Comparison of ENCODE assay signal across 8 mouse cellular contexts in the genomic region with DNA sequence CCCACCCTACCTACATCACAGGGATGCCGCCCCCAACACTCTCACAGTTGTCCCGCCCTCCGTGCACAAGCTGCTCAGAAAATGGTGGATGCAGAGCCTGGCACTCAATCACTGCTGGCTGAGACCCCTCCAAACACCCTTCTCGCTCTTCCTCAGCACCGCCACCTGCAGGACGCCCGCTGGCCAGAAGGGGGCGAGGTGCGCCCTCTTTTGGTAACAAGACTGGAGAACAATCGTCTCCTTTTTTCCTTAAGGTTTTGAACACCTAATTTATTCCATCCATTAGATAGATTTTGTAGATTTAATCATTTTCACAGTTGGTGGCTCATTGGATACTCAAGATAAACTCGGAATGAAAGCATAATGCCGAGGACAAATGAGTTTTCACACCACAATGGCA. TPM values are rescaled to one million over a fixed set of nuclear protein-coding genes. Genes with fewer than 3 reads are reported as not detected.
A peak's percentile ranks its signal among the peaks of the same experiment; 100 is the strongest.
DNase-seq lines count a peak whose midpoint lies in the region; ATAC-seq and TF ChIP-seq lines count a peak whose summit lies in the region.

No protein-coding gene starts in this region.

- ATAC-seq in forebrain, embryonic 16.5 days = peak; percentile 24
- ATAC-seq in inflammation-experienced regulatory T-cells, adult 6 months = peak; percentile 38
- ATAC-seq in limb, embryonic 11.5 days (ENCODE audit: insufficient number of reproducible peaks, low FRiP score, low TSS enrichment, low read depth) = no peak
- ATAC-seq in midbrain, postnatal 0 days (ENCODE audit: low FRiP score) = no peak

- H3K9me3 ChIP-seq in forebrain, embryonic 16.5 days (ENCODE audit: control insufficient read depth, low read length) = no peaks in the 10 kb centered on the region
- no peaks in the 10 kb centered on the region for H3K9me3 ChIP-seq in limb, embryonic 11.5 days (ENCODE audit: control insufficient read depth, low read length)
- H3K9me3 ChIP-seq in midbrain, postnatal 0 days (ENCODE audit: low read length) = no peaks in the 10 kb centered on the region

- DNase-seq in heart, adult 18-20 months = peak; percentile 62 to 89
- DNase-seq in heart, adult 11 months = no peak
- DNase-seq in cerebellum, adult 18-20 months = peak; percentile 78 to 86
- peak; percentile 94 for DNase-seq in limb, embryonic 11.5 days (ENCODE audit: low spot score)
- peak; percentile 85 for DNase-seq in midbrain, postnatal 0 days (ENCODE audit: low spot score)
- peak; percentile 78 for DNase-seq in splenic B cell, adult 2 months (ENCODE audit: low read depth, low spot score)

- H3K27me3 ChIP-seq in forebrain, embryonic 16.5 days (replicated peaks; ENCODE audit: control insufficient read depth, insufficient read depth, low read length) = peaks cover 22% of the 10 kb centered on the region
- no peaks in the 10 kb centered on the region for H3K27me3 ChIP-seq in limb, embryonic 11.5 days (ENCODE audit: control insufficient read depth, insufficient read depth, low read length)
- no peaks in the 10 kb centered on the region for H3K27me3 ChIP-seq in midbrain, postnatal 0 days (ENCODE audit: insufficient read depth, low read length)
- H3K27me3 ChIP-seq in splenic B cell, adult 2 months (ENCODE audit: control insufficient read depth, insufficient read depth, low read length, poor library complexity, severe bottlenecking) = no peaks in the 10 kb centered on the region

- no peak overlapping the region for H3K4me2 ChIP-seq in forebrain, embryonic 16.5 days (ENCODE audit: low read length)
- H3K4me2 ChIP-seq in limb, embryonic 11.5 days (ENCODE audit: low read depth, severe bottlenecking) = no peak overlapping the region; the same call in 1 of the 2 replicates
- no peak overlapping the region for H3K4me2 ChIP-seq in midbrain, postnatal 0 days (ENCODE audit: low read depth, low read length, poor library complexity, severe bottlenecking)

- H3K4me1 ChIP-seq in forebrain, embryonic 16.5 days (replicated peaks; ENCODE audit: control insufficient read depth, insufficient read depth, low read length) = peaks cover 57% of the 10 kb centered on the region
- H3K4me1 ChIP-seq in limb, embryonic 11.5 days (ENCODE audit: control insufficient read depth, insufficient read depth, low read length) = peaks cover 27% of the 10 kb centered on the region
- H3K4me1 ChIP-seq in midbrain, postnatal 0 days (ENCODE audit: insufficient read depth, low read length) = peaks cover 11% of the 10 kb centered on the region

- WGBS in forebrain, embryonic 16.5 days = 4% methylated on average over 12 of the region's 12 CpGs
- WGBS in limb, embryonic 11.5 days = 1% methylated on average over 12 of the region's 12 CpGs
- WGBS in midbrain, postnatal 0 days = 8% methylated on average over 12 of the region's 12 CpGs

- H3K36me3 ChIP-seq in forebrain, embryonic 16.5 days (ENCODE audit: control insufficient read depth, insufficient read depth) = no peaks in the 10 kb centered on the region
- H3K36me3 ChIP-seq in limb, embryonic 11.5 days (ENCODE audit: control insufficient read depth, insufficient read depth, low read length) = 0 out of 2 replicates have a peak, but pooled peaks cover 5% of the 10 kb centered on the region
- peaks cover 11% of the 10 kb centered on the region for H3K36me3 ChIP-seq in midbrain, postnatal 0 days (ENCODE audit: insufficient read depth, low read length)
- no peaks in the 10 kb centered on the region for H3K36me3 ChIP-seq in splenic B cell, adult 2 months (ENCODE audit: control insufficient read depth, insufficient read depth, low read length, poor library complexity, severe bottlenecking)

- H3K4me3 ChIP-seq in forebrain, embryonic 16.5 days (replicated peaks; ENCODE audit: low read length) = no peak overlapping the region
- H3K4me3 ChIP-seq in limb, embryonic 11.5 days (ENCODE audit: low read depth, low read length) = no peak overlapping the region
- H3K4me3 ChIP-seq in midbrain, postnatal 0 days (ENCODE audit: low read depth, low read length) = no peak overlapping the region

- peak; percentile 99 for TF ChIP-seq CTCF in midbrain, postnatal 0 days (IDR thresholded peaks at IDR 0.05)

- H3K27ac ChIP-seq in forebrain, embryonic 16.5 days (ENCODE audit: low read length) = peak overlapping the region; percentile 29; the same call in 1 of the 2 replicates
- 0 out of 2 replicates have a peak overlapping the region, but pooled peaks have one; percentile 33 for H3K27ac ChIP-seq in limb, embryonic 11.5 days (replicated peaks; ENCODE audit: low read depth, low read length)
- no peak overlapping the region for H3K27ac ChIP-seq in midbrain, postnatal 0 days (ENCODE audit: low read depth, low read length)

- H3K9ac ChIP-seq in forebrain, embryonic 16.5 days (replicated peaks; ENCODE audit: low read depth, low read length) = no peak overlapping the region
- no peak overlapping the region for H3K9ac ChIP-seq in limb, embryonic 11.5 days (ENCODE audit: low read length)
- no peak overlapping the region for H3K9ac ChIP-seq in midbrain, postnatal 0 days (replicated peaks; ENCODE audit: low read length, poor library complexity, severe bottlenecking)

RNA-seq across cellular contexts. Expression of a gene that starts 40.7 kb away (rescaled TPM):
- 1 to 10 TPM; 2.6 to 3.3 TPM for total RNA-seq in heart, adult 18-20 months (2021)
- polyA plus RNA-seq in forebrain, embryonic 16.5 days (2015; fragmentation: Nextera tagmentation; extraction: Ambion mirVana) = 4.3 and 4.4 TPM in 2 replicates
- polyA plus RNA-seq in inflammation-experienced regulatory T-cells, adult 6 months (2017; shearing (Covaris generic)) = not detected
- polyA plus RNA-seq in limb, embryonic 11.5 days (2014; fragmentation: Nextera tagmentation; extraction: Ambion mirVana) = 2.4 and 2.5 TPM in 2 replicates
- total RNA-seq in midbrain, postnatal 0 days (2014; rRNA removed) = 5.6 and 10.4 TPM in 2 replicates
- polyA plus RNA-seq in midbrain, postnatal 0 days (2015; fragmentation: Nextera tagmentation; extraction: Ambion mirVana) = 3.5 and 4.2 TPM in 2 replicates

RNA-seq across cellular contexts. Expression of a gene that starts 49.7 kb away (rescaled TPM):
- total RNA-seq in heart, adult 18-20 months (2021) = 1 to 10 TPM; 5.0 to 6.4 TPM
- polyA plus RNA-seq in forebrain, embryonic 16.5 days (2015; fragmentation: Nextera tagmentation; extraction: Ambion mirVana) = 0.75 and 1.2 TPM in 2 replicates
- under 1 TPM; 0.19 to 0.90 (median 0.47) TPM for polyA plus RNA-seq in inflammation-experienced regulatory T-cells, adult 6 months (2017; shearing (Covaris generic))
- polyA plus RNA-seq in limb, embryonic 11.5 days (2014; fragmentation: Nextera tagmentation; extraction: Ambion mirVana) = 0.53 and 0.55 TPM in 2 replicates
- total RNA-seq in midbrain, postnatal 0 days (2014; rRNA removed) = 1.2 and 3.4 TPM in 2 replicates
- polyA plus RNA-seq in midbrain, postnatal 0 days (2015; fragmentation: Nextera tagmentation; extraction: Ambion mirVana) = 0.88 and 1.4 TPM in 2 replicates

Comparison
In these comparisons a context has a peak if more than half of its experiments do, and no peak if none do; other contexts are left out.
1. ATAC-seq: peak in forebrain, embryonic 16.5 days (single experiment) and inflammation-experienced regulatory T-cells, adult 6 months (single experiment); none in limb, embryonic 11.5 days (single experiment) and midbrain, postnatal 0 days (single experiment).